Mouse (Mus musculus) forebrain, postnatal 0 days (tissue): ENCODE measurements around the gene Crlf2. TPM values are rescaled to one million over a fixed set of nuclear protein-coding genes. Genes with fewer than 3 reads are reported as not detected.

Experiments used
- ATAC-seq: fragments of 200-750 bp; cut with Nextera tagmentation; 2 replicates; pipeline ENCODE4 v1.8.0; 2017; ENCODE audit warnings: mild to moderate bottlenecking, moderate library complexity
- DNase-seq: peaks from one replicate; pipeline ENCODE4 v3.0.0-alpha.2; 2015
- H3K27ac ChIP-seq: fragments of 300-500 bp; sonication (generic); 2 replicates; pipeline ENCODE4 v1.5.1; 2014; ENCODE audit warnings: low read depth, mild to moderate bottlenecking, antibody characterized with exemption, low read length, moderate library complexity, mixed read lengths
- H3K27me3 ChIP-seq: fragments of 300-500 bp; sonication (generic); 2 replicates; pipeline ENCODE4 v1.6.1; 2014; ENCODE audit warnings: mild to moderate bottlenecking, low read length, mixed read lengths; ENCODE audit not compliant: insufficient read depth
- H3K36me3 ChIP-seq: fragments of 300-500 bp; sonication (generic); 2 replicates; pipeline ENCODE4 v1.6.1; 2014; ENCODE audit warnings: mild to moderate bottlenecking, moderate library complexity; ENCODE audit not compliant: insufficient read depth
- H3K4me1 ChIP-seq: fragments of 300-500 bp; sonication (generic); 2 replicates; pipeline ENCODE4 v1.6.1; 2014; ENCODE audit warnings: antibody characterized with exemption; ENCODE audit not compliant: insufficient read depth
- H3K4me2 ChIP-seq: fragments of 300-500 bp; sonication (generic); 2 replicates; pipeline ENCODE4 v1.6.1; 2014; ENCODE audit warnings: low read depth, mild to moderate bottlenecking, moderate library complexity
- H3K4me3 ChIP-seq: fragments of 300-500 bp; sonication (generic); 2 replicates; pipeline ENCODE4 v1.5.1; 2014; ENCODE audit warnings: low read depth, low read length, mixed read lengths
- H3K9ac ChIP-seq: fragments of 300-500 bp; sonication (generic); 2 replicates; pipeline ENCODE4 v1.6.1; 2014; ENCODE audit warnings: mild to moderate bottlenecking
- H3K9me3 ChIP-seq: fragments of 300-500 bp; sonication (generic); 2 replicates; pipeline ENCODE4 v1.6.1; 2016; ENCODE audit warnings: low read length
- CTCF ChIP-seq: sonication (generic); IDR thresholded peaks from 2 replicates; pipeline ENCODE4 v1.5.1; 2016; ENCODE audit warnings: antibody characterized with exemption, control low read depth, low read depth
- WGBS: fragments of 180-500 bp; shearing (Covaris S2); extraction: QIAGEN DNeasy Blood & Tissue Kit; methylation state at CpG from one replicate; pipeline ENCODE4 v1.1.7; 2014; 5-methylcytosine and 5-hydroxymethylcytosine counted together
- polyA plus RNA-seq: library from polyadenylated mRNA; unstranded; fragments of >200 nt; fragmentation: Nextera tagmentation; extraction: Ambion mirVana; gene quantifications from 2 replicates; pipeline ENCODE4 v1.2.1, GENCODE M21; 2015
- total RNA-seq: library from RNA; depleted of rRNA; stranded (reverse); fragments of >200 nt; gene quantifications from 2 replicates; pipeline ENCODE4 v1.2.3, GENCODE M21; 2014; rRNA removed

The Crlf2 gene
- total and polyA plus RNA-seq, 2 experiments from 2014 or later = 19.9 to 23.8 TPM

- 78% methylated on average over 9 of the region's 9 CpGs for WGBS
- no peak for DNase-seq
- H3K9me3 ChIP-seq = 0 out of 2 replicates have a peak, but pooled peaks cover 8% of the 10 kb centered on the region
- TF ChIP-seq CTCF = peak; percentile 38
- no peak overlapping the region for H3K4me3 ChIP-seq
- no peak for ATAC-seq
- H3K27ac ChIP-seq = no peak overlapping the region
- no peaks in the 10 kb centered on the region for H3K27me3 ChIP-seq
- no peaks in the 10 kb centered on the region for H3K36me3 ChIP-seq
- no peak overlapping the region for H3K9ac ChIP-seq
- H3K4me2 ChIP-seq = no peak overlapping the region
- H3K4me1 ChIP-seq = no peaks in the 10 kb centered on the region
Observed at GRCm38 (mm10) chr5:109548712-109549111, 10.1 kb downstream of the Crlf2 start.

GRCm38 (mm10) chr5:109547112-109547511, 11.7 kb downstream of the Crlf2 start:
- no peaks in the 10 kb centered on the region for H3K27me3 ChIP-seq
- no peak overlapping the region for H3K9ac ChIP-seq
- no peak overlapping the region for H3K4me2 ChIP-seq
- H3K4me3 ChIP-seq = no peak overlapping the region
- no peaks in the 10 kb centered on the region for H3K36me3 ChIP-seq
- H3K27ac ChIP-seq = no peak overlapping the region
- DNase-seq = no peak
- no peak for ATAC-seq
- 0 out of 2 replicates have a peak, but pooled peaks cover 4% of the 10 kb centered on the region for H3K9me3 ChIP-seq
- WGBS = 81% methylated on average over 2 of the region's 2 CpGs
- no peaks in the 10 kb centered on the region for H3K4me1 ChIP-seq
- no peak for TF ChIP-seq CTCF

GRCm38 (mm10) chr5:109509679-109510078, 49.1 kb downstream of the Crlf2 start:
- Histone ChIP-seq H3K27me3 (no peaks in the 10 kb centered on the region), H3K4me1 (no peaks in the 10 kb centered on the region), H3K4me2 (no peak overlapping the region), H3K9ac (no peak overlapping the region), H3K4me3 (no peak overlapping the region), H3K36me3 (no peaks in the 10 kb centered on the region), H3K27ac (no peak overlapping the region), H3K9me3 (no peaks in the 10 kb centered on the region)
- no peak for ATAC-seq
- no peak for TF ChIP-seq CTCF
- DNase-seq = no peak

GRCm38 (mm10) chr5:109506729-109507128, 52.1 kb downstream of the Crlf2 start:
- Histone ChIP-seq H3K27me3 (no peaks in the 10 kb centered on the region), H3K9me3 (no peaks in the 10 kb centered on the region), H3K4me3 (no peak overlapping the region), H3K4me1 (no peaks in the 10 kb centered on the region), H3K9ac (no peak overlapping the region), H3K4me2 (no peak overlapping the region), H3K27ac (no peak overlapping the region), H3K36me3 (no peaks in the 10 kb centered on the region)
- WGBS = 9% methylated on average over 1 of the region's 1 CpGs
- DNase-seq (peak; percentile 32), ATAC-seq (no peak)
- peak; percentile 60 for TF ChIP-seq CTCF

Other genes with a start within 250 kb of the Crlf2 start
- gene Vmn2r16, start 228.8 kb downstream of the Crlf2 start, total RNA-seq = not detected in 2 replicates
- not detected in 2 replicates for gene Vmn2r16, start 228.8 kb downstream of the Crlf2 start, polyA plus RNA-seq
- gene Vmn2r17, start 139.3 kb downstream of the Crlf2 start, total RNA-seq = not detected in 2 replicates
- gene Vmn2r17, start 139.3 kb downstream of the Crlf2 start, polyA plus RNA-seq = not detected in 2 replicates
- 0.85 and 1.3 TPM in 2 replicates for gene 5430403G16Rik, start 132.0 kb upstream of the Crlf2 start, total RNA-seq
- 0.44 and 0.74 TPM in 2 replicates for gene 5430403G16Rik, start 132.0 kb upstream of the Crlf2 start, polyA plus RNA-seq
- 1.5 and 1.6 TPM in 2 replicates for gene 4930522L14Rik, start 192.9 kb upstream of the Crlf2 start, total RNA-seq
- 4.2 and 5.4 TPM in 2 replicates for gene 4930522L14Rik, start 192.9 kb upstream of the Crlf2 start, polyA plus RNA-seq